Mouse (Mus musculus) layer of hippocampus, postnatal 25 days (tissue): Measurements from ENCODE around the gene Psph. TPM values are rescaled to one million over a fixed set of nuclear protein-coding genes. Genes with fewer than 3 reads are reported as not detected.

Experiments
- DNase-seq, 2 experiments: peaks; one replicate each; pipeline ENCODE4 v3.0.0; 2022; ENCODE audit warnings: mixed read lengths in 2 of 2, low spot score in 1 of 2; ENCODE audit errors: extremely low spot score in 1 of 2
- total RNA-seq, 2 experiments: library from RNA; stranded (reverse); gene quantifications; 2 replicates each; pipeline ENCODE4 v1.2.3; 2021

Psph gene
- total RNA-seq, 2 experiments from 2014 or later, result 26.8 to 32.5 TPM

- DNase-seq, result no peak
Measured at GRCm38 (mm10) chr5:129742903-129743488, 44.3 kb downstream of the Psph start.

DNA sequence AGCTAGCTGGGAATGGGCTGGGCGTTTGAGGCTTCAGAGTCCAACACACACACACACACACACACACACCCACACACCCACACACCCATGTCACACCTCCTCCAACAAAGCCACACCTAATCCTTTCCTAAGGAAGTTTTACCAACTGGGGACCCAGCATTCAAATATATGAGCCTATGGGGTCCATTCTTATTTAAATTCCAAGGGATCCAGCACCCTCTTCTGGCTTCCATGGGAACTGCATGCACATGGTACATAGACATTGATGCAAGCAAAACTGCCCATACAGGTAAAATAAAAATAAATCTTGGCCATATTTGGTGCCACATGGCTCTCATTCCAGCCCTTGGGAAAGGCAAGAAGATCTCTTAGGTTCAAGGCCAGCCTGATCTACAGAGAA lies 46.3 kb downstream of the Psph start:
- peak in 1 of 2 experiments; percentile 43 for DNase-seq

DNA sequence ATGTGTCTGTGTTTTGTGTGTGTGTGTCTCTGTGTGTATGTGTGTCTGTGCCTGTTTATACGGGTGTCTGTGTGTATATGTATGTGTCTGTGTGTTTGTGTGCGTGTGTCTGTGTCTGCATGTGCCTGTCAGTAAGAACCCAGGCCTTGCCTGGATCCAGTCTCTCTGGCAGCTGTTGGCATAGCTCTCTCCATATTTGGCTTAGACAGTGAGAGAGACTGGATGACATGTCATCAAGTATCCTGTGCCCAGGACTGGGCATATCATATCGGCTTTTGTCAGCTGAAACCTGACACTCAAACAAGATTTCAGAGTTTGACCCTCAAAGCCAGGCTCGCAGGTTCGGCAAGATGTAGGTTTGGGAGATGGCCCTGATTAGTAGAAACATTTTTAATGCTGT lies 56.2 kb downstream of the Psph start:
- no peak for DNase-seq

DNA sequence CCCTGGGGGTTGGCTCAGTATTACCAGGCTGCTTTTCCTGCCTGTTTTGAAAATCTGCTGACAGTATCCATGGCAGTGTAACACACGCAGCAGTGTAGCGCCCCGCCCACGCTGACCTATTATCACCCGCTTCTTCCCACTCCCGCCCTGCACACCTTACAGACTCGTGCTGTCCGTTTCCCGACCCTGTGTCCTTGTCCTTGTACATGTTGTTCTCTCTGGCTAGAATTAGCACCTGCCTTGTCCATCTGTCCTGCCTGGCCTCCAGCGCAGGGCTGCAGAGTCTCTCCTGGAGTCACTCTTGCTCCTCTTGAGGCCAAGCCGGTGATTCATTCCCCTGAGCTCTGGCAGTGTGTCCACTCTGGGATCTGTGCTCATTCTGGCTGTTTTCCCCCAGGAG lies 56.9 kb downstream of the Psph start:
- DNase-seq, result no peak

DNA sequence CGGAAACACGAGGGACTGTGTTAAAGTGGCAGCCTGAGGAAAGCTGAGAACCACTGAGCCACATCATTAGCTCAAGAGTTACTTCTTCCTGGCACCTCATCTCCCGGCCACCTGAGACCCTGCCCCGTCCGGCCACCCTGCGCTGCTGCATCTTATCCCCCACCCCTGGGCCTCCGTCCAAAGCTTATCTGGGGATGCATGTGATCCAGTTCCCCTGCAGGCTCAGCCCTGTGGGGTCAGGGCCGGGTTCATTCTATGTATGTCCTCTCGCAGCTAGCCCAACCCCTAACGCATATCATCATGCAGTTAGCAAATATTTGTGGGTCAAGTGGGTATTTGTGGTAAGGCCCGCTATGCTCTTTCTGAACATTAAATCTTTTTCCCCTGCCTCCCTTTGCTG lies 58.0 kb downstream of the Psph start:
- DNase-seq, result no peak

- no peak for DNase-seq
Measured at GRCm38 (mm10) chr5:129726784-129727183, 60.5 kb downstream of the Psph start.

- no peak for DNase-seq
Measured at GRCm38 (mm10) chr5:129725774-129726392, 61.4 kb downstream of the Psph start.

- DNase-seq, result peak; percentile 93 to 99
Measured at GRCm38 (mm10) chr5:129724834-129725773, 62.1 kb downstream of the Psph start, which contains the start of gene Nipsnap2. Nipsnap2 (plus strand) TSS chr5:129725063.

DNA sequence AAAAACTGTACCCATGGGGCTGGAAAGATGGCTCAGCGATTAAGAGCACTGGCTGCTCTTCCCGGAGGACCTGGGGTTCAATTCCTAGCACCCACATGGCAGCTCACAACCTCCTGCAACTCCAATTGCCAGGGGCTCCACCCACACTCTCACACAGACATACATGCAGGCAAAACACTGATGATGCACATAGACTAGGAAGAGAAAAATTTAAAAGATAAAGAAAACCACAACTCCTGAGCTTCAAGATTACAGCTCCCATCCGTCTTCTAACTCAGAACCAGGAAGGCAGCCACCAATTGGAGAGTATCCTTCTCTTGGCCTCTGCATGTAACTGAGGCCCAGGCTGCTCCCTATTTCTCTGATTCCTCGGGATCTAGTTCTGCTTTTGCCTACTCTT lies 63.0 kb downstream of the Psph start:
- no peak for DNase-seq

DNA sequence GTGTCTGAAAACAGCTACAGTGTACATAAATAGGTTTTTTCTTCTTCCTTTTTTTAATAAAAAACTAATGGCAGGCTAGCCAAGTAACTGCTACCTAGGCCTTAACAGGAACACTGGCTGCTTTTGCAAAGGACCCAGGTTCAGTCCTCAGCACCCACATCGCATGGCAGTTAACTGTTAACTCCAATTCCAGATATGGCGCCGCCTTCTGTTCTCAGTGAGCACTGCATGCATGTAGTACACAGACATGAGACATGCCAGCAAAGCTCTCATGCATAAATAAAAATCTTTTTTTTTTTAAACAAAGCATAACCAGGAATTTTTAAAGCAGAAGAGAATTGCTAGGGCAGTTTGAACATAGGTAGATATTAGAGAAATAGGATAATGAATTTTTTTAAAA lies 67.1 kb downstream of the Psph start:
- DNase-seq, result no peak

DNA sequence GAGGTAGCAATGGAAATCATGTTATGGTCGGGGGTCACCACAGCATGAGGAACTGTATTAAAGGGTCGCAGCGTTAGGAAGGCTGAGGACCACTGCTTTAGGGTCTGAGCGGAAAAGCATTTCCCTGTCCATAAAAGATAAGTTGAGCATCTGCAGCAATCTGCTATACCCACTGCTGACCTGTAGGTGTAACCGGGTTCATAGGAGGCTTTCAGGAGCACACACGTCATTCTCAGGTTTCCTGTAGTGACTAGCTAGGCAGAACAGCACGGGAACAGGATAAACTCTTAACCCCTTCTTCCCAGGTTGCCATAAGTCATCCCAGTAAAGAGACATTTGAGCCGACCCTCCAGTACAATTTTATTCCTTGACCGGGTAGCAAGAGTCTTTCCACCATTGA lies 70.2 kb downstream of the Psph start:
- no peak for DNase-seq

Other genes starting within 250 kb of the Psph start
- 100 to 1,000 TPM; 125 to 126 TPM for gene Mmp17, start 203.3 kb downstream of the Psph start, total RNA-seq
- 1 to 10 TPM; 6.9 to 7.3 TPM for gene Zfp11, start 117.3 kb downstream of the Psph start, total RNA-seq
- not detected for gene Sept14, start 78.9 kb downstream of the Psph start, total RNA-seq
- gene Mrps17, start 72.0 kb downstream of the Psph start, total RNA-seq, result 10 to 100 TPM; 78.8 to 81.4 TPM
- 10 to 100 TPM; 79.5 to 89.7 TPM for gene Nipsnap2, start 62.4 kb downstream of the Psph start, total RNA-seq
- gene Sumf2, start 59.5 kb upstream of the Psph start, total RNA-seq, result 10 to 100 TPM; 19.8 to 21.2 TPM
- 100 to 1,000 TPM; 407 to 478 TPM for gene Chchd2, start 100.0 kb upstream of the Psph start, total RNA-seq
- gene Zbed5, start 108.3 kb upstream of the Psph start, total RNA-seq, result 1 to 10 TPM; 4.9 to 6.0 TPM
- 10 to 100 TPM; 19.3 to 25.6 TPM for gene Phkg1, start 111.1 kb upstream of the Psph start, total RNA-seq
- 1 to 10 TPM; 1.7 to 3.5 TPM for gene Nupr1l, start 121.1 kb upstream of the Psph start, total RNA-seq
- 10 to 100 TPM; 40.5 to 45.8 TPM for gene Vkorc1l1, start 154.5 kb upstream of the Psph start, total RNA-seq
- gene Gusb, start 215.6 kb upstream of the Psph start, total RNA-seq, result 10 to 100 TPM; 10.4 to 12.6 TPM
- gene Asl, start 241.8 kb upstream of the Psph start, total RNA-seq, result 10 to 100 TPM; 15.8 to 21.8 TPM
- 10 to 100 TPM; 32.0 to 38.1 TPM for gene Crcp, start 241.8 kb upstream of the Psph start, total RNA-seq